Comparison of ENCODE assay signal across 8 mouse cellular contexts in the genomic region with DNA sequence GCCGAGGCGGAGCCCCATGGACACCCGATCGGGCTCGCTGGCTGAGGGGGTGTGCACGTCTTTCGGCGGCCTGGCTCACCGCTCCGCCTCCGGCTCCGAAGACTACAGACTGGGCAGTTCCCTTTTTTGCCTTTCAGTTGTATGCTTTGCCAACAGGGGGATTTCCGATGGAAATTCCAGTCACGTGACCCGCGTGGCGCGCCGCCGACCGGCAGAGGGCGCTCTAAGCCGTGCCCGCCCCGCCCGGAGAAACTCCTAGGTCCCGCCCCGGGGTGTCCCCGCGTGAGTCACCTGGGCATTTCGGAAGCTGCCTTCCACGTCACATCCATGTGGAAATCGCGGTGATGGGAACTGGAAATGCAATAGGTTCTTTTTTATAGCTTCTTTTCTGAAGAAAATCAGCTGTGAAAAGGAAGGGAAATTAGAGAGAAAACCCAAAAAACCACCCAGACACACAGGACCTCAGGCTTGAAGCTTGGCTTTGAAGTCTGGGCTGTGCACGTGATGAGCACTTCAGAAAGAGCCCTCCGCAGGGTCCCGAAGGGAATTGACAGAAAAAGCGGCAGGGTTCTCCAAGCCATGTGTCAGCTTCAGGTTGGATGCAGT. TPM values are rescaled to one million over a fixed set of nuclear protein-coding genes. Genes with fewer than 3 reads are reported as not detected.
A peak's percentile ranks its signal among the peaks of the same experiment; 100 is the strongest.
DNase-seq lines count a peak whose midpoint lies in the region; ATAC-seq and TF ChIP-seq lines count a peak whose summit lies in the region.

A gene (minus strand): TSS at position 401 of the 606 bp plus-strand sequence.

- H3K9ac ChIP-seq in CH12.LX (ENCODE audit: insufficient read depth, low read depth) = peak within 1 kb of the TSS; percentile 87
- H3K9ac ChIP-seq in forebrain, embryonic 12.5 days = peak within 1 kb of the TSS; percentile 76
- peak within 1 kb of the TSS; percentile 81 for H3K9ac ChIP-seq in heart, postnatal 0 days (replicated peaks; ENCODE audit: low read depth, low read length)
- peak within 1 kb of the TSS; percentile 69 for H3K9ac ChIP-seq in liver, embryonic 16.5 days (ENCODE audit: low read depth, low read length)
- H3K9ac ChIP-seq in neural tube, embryonic 13.5 days = peak within 1 kb of the TSS; percentile 89

- peak; percentile 93 for ATAC-seq in forebrain, embryonic 12.5 days (ENCODE audit: low FRiP score)
- ATAC-seq in heart, postnatal 0 days (ENCODE audit: insufficient read depth, low read depth) = peak; percentile 93
- ATAC-seq in liver, embryonic 16.5 days (ENCODE audit: low read depth) = peak; percentile 84
- peak; percentile 94 for ATAC-seq in neural tube, embryonic 13.5 days (ENCODE audit: low read depth)

- DNase-seq in CH12.LX (ENCODE audit: extremely low read depth) = peak; percentile 93
- DNase-seq in c-Kit-positive CD71-positive TER-119-negative erythroid progenitor cells, embryonic 14.5 days (ENCODE audit: low read depth) = peak; percentile 86
- DNase-seq in heart, postnatal 0 days (ENCODE audit: low spot score) = peak; percentile 90
- peak; percentile 97 for DNase-seq in kidney, postnatal 4 days

- TF ChIP-seq POLR2A in CH12.LX (IDR thresholded peaks at IDR 0.05; ENCODE audit: low read depth, low read length) = peak; percentile 78
- peak; percentile 69; the same call in 1 of the 2 replicates for TF ChIP-seq POLR2A in testis, adult 2 months (IDR thresholded peaks at IDR 0.05; ENCODE audit: control insufficient read depth, low read depth, low read length)

- under 1% methylated on average over 38 of the region's 38 CpGs for WGBS in forebrain, embryonic 12.5 days
- WGBS in heart, postnatal 0 days = under 1% methylated on average over 38 of the region's 38 CpGs
- WGBS in liver, embryonic 16.5 days (ENCODE audit: insufficient replicate concordance) = under 1% methylated on average over 38 of the region's 38 CpGs
- under 1% methylated on average over 38 of the region's 38 CpGs for WGBS in neural tube, embryonic 13.5 days

- H3K9me3 ChIP-seq in CH12.LX (replicated peaks; ENCODE audit: low read length) = no peaks in the 10 kb centered on the region
- no peaks in the 10 kb centered on the region for H3K9me3 ChIP-seq in forebrain, embryonic 12.5 days
- no peaks in the 10 kb centered on the region for H3K9me3 ChIP-seq in heart, postnatal 0 days (replicated peaks; ENCODE audit: control insufficient read depth, low read length)
- no peaks in the 10 kb centered on the region for H3K9me3 ChIP-seq in liver, embryonic 16.5 days (replicated peaks; ENCODE audit: control insufficient read depth, low read length)
- H3K9me3 ChIP-seq in neural tube, embryonic 13.5 days = no peaks in the 10 kb centered on the region

- H3K27ac ChIP-seq in CH12.LX (ENCODE audit: insufficient read depth, low read depth) = peak within 1 kb of the TSS; percentile 95
- H3K27ac ChIP-seq in forebrain, embryonic 12.5 days = peak within 1 kb of the TSS; percentile 42; the same call in 1 of the 2 replicates
- peak within 1 kb of the TSS; percentile 84 for H3K27ac ChIP-seq in heart, postnatal 0 days (ENCODE audit: low read depth)
- peak within 1 kb of the TSS; percentile 75 for H3K27ac ChIP-seq in liver, embryonic 16.5 days (ENCODE audit: low read length)
- peak within 1 kb of the TSS; percentile 61 for H3K27ac ChIP-seq in neural tube, embryonic 13.5 days (replicated peaks)
- peak within 1 kb of the TSS; percentile 81 for H3K27ac ChIP-seq in testis, adult 2 months (ENCODE audit: control insufficient read depth, insufficient read depth, low read depth, low read length)

- H3K4me2 ChIP-seq in CH12.LX (ENCODE audit: insufficient read depth, low read depth, poor library complexity, severe bottlenecking) = peak within 1 kb of the TSS; percentile 68
- peak within 1 kb of the TSS; percentile 85 for H3K4me2 ChIP-seq in forebrain, embryonic 12.5 days
- peak within 1 kb of the TSS; percentile 88 for H3K4me2 ChIP-seq in heart, postnatal 0 days (ENCODE audit: low read depth, low read length)
- peak within 1 kb of the TSS; percentile 75 for H3K4me2 ChIP-seq in liver, embryonic 16.5 days (ENCODE audit: low read depth, low read length)
- peak within 1 kb of the TSS; percentile 70 for H3K4me2 ChIP-seq in neural tube, embryonic 13.5 days

- dilution Hi-C loops in CH12.LX (cut with MboI; ENCODE audit: extremely low pct_ligation_motif_present, extremely low pct_unique_long_range_greater_than_20kb, low sequenced_read_pairs) = no loop called here

- peaks cover 0 to 12% of the 10 kb centered on the region in 2 experiments; a peak in 2 of 4 replicates for H3K4me1 ChIP-seq in CH12.LX (ENCODE audit: control insufficient read depth in 1 of 2, insufficient read depth in 2 of 2)
- peaks cover 12% of the 10 kb centered on the region for H3K4me1 ChIP-seq in forebrain, embryonic 12.5 days
- H3K4me1 ChIP-seq in heart, postnatal 0 days (ENCODE audit: control insufficient read depth, insufficient read depth) = peaks cover 19% of the 10 kb centered on the region
- peaks cover 7% of the 10 kb centered on the region for H3K4me1 ChIP-seq in liver, embryonic 16.5 days (ENCODE audit: control insufficient read depth, low read depth, low read length)
- peaks cover 15% of the 10 kb centered on the region for H3K4me1 ChIP-seq in neural tube, embryonic 13.5 days (replicated peaks)
- H3K4me1 ChIP-seq in testis, adult 2 months (ENCODE audit: control insufficient read depth, insufficient read depth, low read length) = peaks cover 10% of the 10 kb centered on the region

- H3K79me2 ChIP-seq in CH12.LX (replicated peaks; ENCODE audit: control insufficient read depth, extremely low read depth, insufficient read depth, poor library complexity, severe bottlenecking) = peaks cover 45% of the 10 kb centered on the region

- H3K4me3 ChIP-seq in CH12.LX (replicated peaks in 1 of 3; ENCODE audit: low read depth in 2 of 3, low read length in 2 of 3, poor library complexity in 1 of 3) = peak within 1 kb of the TSS; percentile 98 to 99 (median 99)
- peak within 1 kb of the TSS; percentile 80 for H3K4me3 ChIP-seq in forebrain, embryonic 12.5 days (replicated peaks)
- H3K4me3 ChIP-seq in heart, postnatal 0 days (ENCODE audit: low read depth, low read length) = peak within 1 kb of the TSS; percentile 93
- peak within 1 kb of the TSS; percentile 70 for H3K4me3 ChIP-seq in liver, embryonic 16.5 days (ENCODE audit: low read depth, low read length)
- peak within 1 kb of the TSS; percentile 87 for H3K4me3 ChIP-seq in neural tube, embryonic 13.5 days
- H3K4me3 ChIP-seq in testis, adult 2 months (ENCODE audit: control insufficient read depth, low read depth, low read length) = peak within 1 kb of the TSS; percentile 91

- TF ChIP-seq RAD21 in CH12.LX (IDR thresholded peaks at IDR 0.05; ENCODE audit: low read depth, low read length) = peak; percentile 84

- peak; percentile 31 to 94; a peak in 3 of 4 replicates for TF ChIP-seq CTCF in CH12.LX (conservative IDR thresholded peaks at IDR 0.05 in 1 of 2, IDR thresholded peaks at IDR 0.05 in 1 of 2; ENCODE audit: low read depth in 2 of 2, low read length in 2 of 2)
- peak; percentile 95 for TF ChIP-seq CTCF in heart, postnatal 0 days (IDR thresholded peaks at IDR 0.05; ENCODE audit: low read depth)
- TF ChIP-seq CTCF in testis, adult 2 months (IDR thresholded peaks at IDR 0.05; ENCODE audit: control insufficient read depth, insufficient read depth, insufficient replicate concordance, low read depth, low read length) = peak; percentile 95

- peaks cover 13 to 20% of the 10 kb centered on the region in 2 experiments for H3K36me3 ChIP-seq in CH12.LX (replicated peaks in 1 of 2; ENCODE audit: control insufficient read depth in 1 of 2, insufficient read depth in 1 of 2, low read length in 1 of 2)
- H3K36me3 ChIP-seq in forebrain, embryonic 12.5 days (replicated peaks) = no peaks in the 10 kb centered on the region
- H3K36me3 ChIP-seq in heart, postnatal 0 days (replicated peaks; ENCODE audit: control insufficient read depth, insufficient read depth, low read length) = no peaks in the 10 kb centered on the region
- H3K36me3 ChIP-seq in liver, embryonic 16.5 days (ENCODE audit: control insufficient read depth, insufficient read depth) = no peaks in the 10 kb centered on the region
- H3K36me3 ChIP-seq in neural tube, embryonic 13.5 days = no peaks in the 10 kb centered on the region
- no peaks in the 10 kb centered on the region for H3K36me3 ChIP-seq in testis, adult 2 months (ENCODE audit: control insufficient read depth, insufficient read depth, low read length)

- in situ Hi-C loops in CH12.LX (cut with MboI; ENCODE audit: low pct_ligation_motif_present, low pct_unique_long_range_greater_than_20kb, low sequenced_read_pairs) = loop anchor here (5.0 kb wide), 2 partner anchors 72 to 172 kb away; no protein-coding TSS in a partner anchor

- no peaks in the 10 kb centered on the region for H3K27me3 ChIP-seq in CH12.LX (replicated peaks)
- peaks cover 10% of the 10 kb centered on the region for H3K27me3 ChIP-seq in forebrain, embryonic 12.5 days
- no peaks in the 10 kb centered on the region for H3K27me3 ChIP-seq in heart, postnatal 0 days (ENCODE audit: control insufficient read depth, insufficient read depth, low read length)
- H3K27me3 ChIP-seq in liver, embryonic 16.5 days (ENCODE audit: control insufficient read depth, insufficient read depth, low read depth, low read length) = no peaks in the 10 kb centered on the region
- peaks cover 11% of the 10 kb centered on the region for H3K27me3 ChIP-seq in neural tube, embryonic 13.5 days
- H3K27me3 ChIP-seq in testis, adult 2 months (ENCODE audit: control insufficient read depth, insufficient read depth, low read length) = no peaks in the 10 kb centered on the region

- peak; percentile 88 for TF ChIP-seq EP300 in CH12.LX (IDR thresholded peaks at IDR 0.05; ENCODE audit: low read length)
- peak; percentile 89 for TF ChIP-seq EP300 in heart, postnatal 0 days (IDR thresholded peaks at IDR 0.05; ENCODE audit: low read depth)

TF ChIP-seq in CH12.LX, 34 proteins besides CTCF, POLR2A, EP300 and RAD21 (continues in another document):
- TF ChIP-seq MXI1 (IDR thresholded peaks at IDR 0.05; ENCODE audit: low read depth, low read length) (peak; percentile 73), ELF1 (IDR thresholded peaks at IDR 0.05; ENCODE audit: low read depth, low read length) (peak; percentile 79), RCOR1 (conservative IDR thresholded peaks at IDR 0.05; ENCODE audit: low read depth, low read length) (peak; percentile 92), JUND (conservative IDR thresholded peaks at IDR 0.05; ENCODE audit: low read depth, low read length) (peak; percentile 71; the same call in 1 of the 2 replicates)

RNA-seq across cellular contexts. Expression of the gene that starts here (rescaled TPM):
- total RNA-seq in CH12.LX (2012; rRNA removed) (65.3 and 95.3 TPM in 2 replicates), CH12.LX (2014; rRNA removed) (38.8 and 51.7 TPM in 2 replicates)
- 21.4 and 24.6 TPM in 2 replicates for polyA plus RNA-seq in CH12.LX (2012; ENCODE audit: insufficient read length, low read depth)
- 0.92 and 1.5 TPM in 2 replicates for polyA plus RNA-seq in forebrain, embryonic 12.5 days (2016; fragmentation: Nextera tagmentation; extraction: Ambion mirVana)
- 4.2 and 4.6 TPM in 2 replicates for total RNA-seq in heart, postnatal 0 days (2014; rRNA removed; ENCODE audit: low replicate concordance)
- polyA plus RNA-seq in heart, postnatal 0 days (2015; fragmentation: Nextera tagmentation; extraction: Ambion mirVana) = 1.1 and 1.3 TPM in 2 replicates
- 1.7 and 2.2 TPM in 2 replicates for polyA plus RNA-seq in liver, embryonic 16.5 days (2015; fragmentation: Nextera tagmentation; extraction: Ambion mirVana)
- 1.6 and 1.8 TPM in 2 replicates for polyA plus RNA-seq in neural tube, embryonic 13.5 days (2015; fragmentation: Nextera tagmentation; extraction: Ambion mirVana)
- 1.2 and 1.5 TPM in 2 replicates for polyA plus RNA-seq in testis, adult 2 months (2012; rRNA removed)

Comparison
In these comparisons a context has a peak if more than half of its experiments do, and no peak if none do; other contexts are left out.
1. Peak in every context shown above with its lines: DNase-seq, ATAC-seq, H3K4me3 ChIP-seq and H3K27ac ChIP-seq.
2. H3K27ac ChIP-seq: peak in every context shown above with its lines; median percentile 95 in CH12.LX; 84 in heart, postnatal 0 days; 81 in testis, adult 2 months; 75 in liver, embryonic 16.5 days; 61 in neural tube, embryonic 13.5 days; 42 in forebrain, embryonic 12.5 days.